In genomic region chr5:66532827-66533226, GRCm38 (mm10) we compare ENCODE assay signal across 10 mouse cellular contexts.
A peak's percentile ranks its signal among the peaks of the same experiment; 100 is the strongest.
DNase-seq lines count a peak whose midpoint lies in the region; ATAC-seq and TF ChIP-seq lines count a peak whose summit lies in the region.
"Had no signal": no experiment of that assay in that cellular context is flagged by ENCODE, and none has a peak within 500 bp of the region (broad histone marks: within the 10 kb centered on the region; RNA-seq: fewer than 3 reads in every experiment).

No protein-coding gene starts in this region.

- WGBS in intestine, embryonic 15.5 days: 75% methylated on average over 6 of the region's 6 CpGs

- no peak overlapping the region for H3K4me2 ChIP-seq in intestine, embryonic 15.5 days (replicated peaks)
- H3K4me2 ChIP-seq: heart, embryonic 12.5 days; liver, embryonic 12.5 days had no signal

- DNase-seq in gastrocnemius, adult 2 months: peak; percentile 51
- DNase-seq in gastrocnemius, adult 18-20 months (ENCODE audit: low spot score): no peak
- peak; percentile 24 for DNase-seq in ovary, adult 18-20 months (ENCODE audit: low spot score)
- no peak for DNase-seq in ovary, postnatal 10 days (ENCODE audit: low spot score)
- DNase-seq in ovary, postnatal 36 days (ENCODE audit: low spot score): no peak

- TF ChIP-seq POLR2A in embryonic fibroblast, embryonic 13.5 days (IDR thresholded peaks at IDR 0.05; ENCODE audit: low read depth, low read length): no peak

- no peak overlapping the region for H3K9ac ChIP-seq in intestine, embryonic 15.5 days
- H3K9ac ChIP-seq: heart, embryonic 12.5 days; liver, embryonic 12.5 days had no signal

- TF ChIP-seq CTCF in gastrocnemius, adult 2 months (IDR thresholded peaks at IDR 0.05): no peak
- no peak for TF ChIP-seq CTCF in embryonic fibroblast, embryonic 13.5 days (IDR thresholded peaks at IDR 0.05; ENCODE audit: borderline replicate concordance, insufficient read depth, low read length)

- no peak for ATAC-seq in intestine, embryonic 15.5 days
- no peak for ATAC-seq in CD4-positive, CD25-positive, alpha-beta regulatory T cell, adult 4 months
- ATAC-seq: liver, embryonic 12.5 days had no signal

- peaks cover 16% of the 10 kb centered on the region for H3K4me1 ChIP-seq in embryonic fibroblast, embryonic 13.5 days (ENCODE audit: control insufficient read depth, insufficient read depth, low read length)
- no peaks in the 10 kb centered on the region for H3K4me1 ChIP-seq in intestine, embryonic 15.5 days (replicated peaks)

- H3K4me3 ChIP-seq in gastrocnemius, adult 2 months: no peak overlapping the region
- no peak overlapping the region for H3K4me3 ChIP-seq in embryonic fibroblast, embryonic 13.5 days (ENCODE audit: insufficient read depth, low read length)
- H3K4me3 ChIP-seq in intestine, embryonic 15.5 days (replicated peaks): no peak overlapping the region
- H3K4me3 ChIP-seq: heart, embryonic 12.5 days; liver, embryonic 12.5 days had no signal

- H3K9me3 ChIP-seq in intestine, embryonic 15.5 days: no peaks in the 10 kb centered on the region
- H3K9me3 ChIP-seq: heart, embryonic 12.5 days; liver, embryonic 12.5 days had no signal

- no peaks in the 10 kb centered on the region for H3K27me3 ChIP-seq in intestine, embryonic 15.5 days (replicated peaks)
- H3K27me3 ChIP-seq: heart, embryonic 12.5 days had no signal

- peak overlapping the region; percentile 60 for H3K27ac ChIP-seq in gastrocnemius, adult 2 months
- H3K27ac ChIP-seq in embryonic fibroblast, embryonic 13.5 days (ENCODE audit: insufficient read depth, low read length): peak overlapping the region; percentile 76
- H3K27ac ChIP-seq in intestine, embryonic 15.5 days: no peak overlapping the region
- H3K27ac ChIP-seq: liver, embryonic 12.5 days had no signal

- no peaks in the 10 kb centered on the region for H3K36me3 ChIP-seq in intestine, embryonic 15.5 days
- H3K36me3 ChIP-seq: heart, embryonic 12.5 days; liver, embryonic 12.5 days had no signal

- intact Hi-C loops in gastrocnemius, adult 2 months (cut with DNase I): no loop called here

Comparison
In these comparisons a context has a peak if more than half of its experiments do, and no peak if none do; other contexts are left out.
1. DNase-seq: peak in gastrocnemius, adult 2 months (single experiment) and ovary, adult 18-20 months (single experiment); none in gastrocnemius, adult 18-20 months (single experiment), ovary, postnatal 10 days (single experiment) and ovary, postnatal 36 days (single experiment).